Mouse (Mus musculus) urinary bladder, postnatal 4 days (tissue): ENCODE data around the gene Hmgcs1.

Experiments
- DNase-seq, 2 experiments: peaks; one replicate each; pipeline ENCODE4 v3.0.0; 2021 to 2022; ENCODE audit warnings: low spot score in 2 of 2

Hmgcs1 gene

DNA sequence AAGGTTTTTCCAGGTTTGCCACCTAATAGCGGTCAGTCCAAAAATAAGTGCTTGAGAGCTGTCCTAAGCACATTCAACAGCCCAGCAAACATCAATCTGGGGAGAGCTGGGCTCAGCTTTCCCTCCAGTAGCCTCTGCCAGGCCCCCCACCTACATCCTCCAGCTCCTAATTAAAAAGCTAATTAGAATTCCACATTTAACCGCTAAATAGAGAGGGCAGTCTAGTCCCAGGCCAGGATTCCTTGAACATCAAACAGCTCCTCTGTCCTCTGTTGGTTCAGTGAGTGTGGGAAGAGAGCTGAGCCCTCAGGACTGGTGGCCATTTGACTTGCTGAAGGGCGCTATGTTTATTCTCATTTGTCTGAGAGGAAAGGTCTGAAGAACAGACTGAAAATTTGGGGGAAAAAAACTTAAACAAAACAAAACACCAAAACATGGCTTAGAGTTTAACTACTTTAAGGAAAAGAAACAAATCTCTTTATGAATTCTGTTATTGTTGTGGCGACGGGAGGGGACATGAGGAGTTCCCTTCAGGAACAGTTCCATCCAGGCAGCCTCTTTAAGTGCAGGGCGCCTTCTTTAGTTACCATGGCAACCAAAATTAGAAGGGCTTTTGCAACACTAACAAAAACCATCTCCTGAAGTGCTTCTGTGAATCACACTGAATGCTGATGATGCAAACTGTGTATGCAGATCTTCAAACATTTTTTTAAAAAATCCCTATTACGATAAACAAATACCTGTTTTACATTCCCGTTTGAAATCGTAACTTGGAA, 63.9 kb downstream of the Hmgcs1 start:
- DNase-seq = no peak

DNA sequence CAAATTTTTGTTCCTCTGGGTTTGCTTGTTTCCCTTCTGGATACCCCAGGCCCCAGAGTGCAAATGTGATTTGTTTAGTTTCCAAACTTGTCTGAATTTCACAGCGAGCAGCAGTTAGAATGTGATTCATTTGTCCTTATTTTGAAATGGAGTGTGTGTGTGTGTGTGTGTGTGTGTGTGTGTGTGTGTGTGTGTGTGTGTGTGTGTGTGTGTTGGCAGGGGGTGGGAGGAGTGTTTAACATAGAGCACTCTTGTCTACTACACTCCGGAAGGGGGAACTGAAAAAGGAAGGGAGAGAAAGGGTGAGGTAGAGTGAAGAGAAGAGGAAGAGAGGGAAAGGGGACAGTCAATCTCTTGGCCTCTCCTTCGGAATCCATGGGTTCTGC, 64.4 kb downstream of the Hmgcs1 start:
- no peak for DNase-seq

DNA sequence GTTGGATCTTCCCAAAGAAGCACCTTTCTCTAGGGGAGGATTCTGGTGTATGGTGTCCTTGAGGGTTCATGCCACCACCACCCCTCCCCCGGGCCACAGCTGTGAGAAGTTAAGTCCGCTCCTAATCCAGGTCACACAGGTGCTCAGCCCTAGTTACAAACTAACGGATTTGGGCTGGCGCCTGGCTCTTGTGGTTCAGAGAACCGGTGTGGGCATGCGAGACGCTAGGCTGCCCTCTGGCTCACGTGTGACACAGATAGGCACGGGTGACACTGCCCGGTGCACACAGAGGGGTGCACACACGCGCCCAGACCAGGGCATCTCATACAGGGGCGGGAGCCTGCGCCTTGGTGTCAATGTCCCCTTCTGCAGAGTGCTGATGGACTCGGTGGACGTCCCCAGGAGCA, 65.0 kb downstream of the Hmgcs1 start:
- DNase-seq = no peak

DNA sequence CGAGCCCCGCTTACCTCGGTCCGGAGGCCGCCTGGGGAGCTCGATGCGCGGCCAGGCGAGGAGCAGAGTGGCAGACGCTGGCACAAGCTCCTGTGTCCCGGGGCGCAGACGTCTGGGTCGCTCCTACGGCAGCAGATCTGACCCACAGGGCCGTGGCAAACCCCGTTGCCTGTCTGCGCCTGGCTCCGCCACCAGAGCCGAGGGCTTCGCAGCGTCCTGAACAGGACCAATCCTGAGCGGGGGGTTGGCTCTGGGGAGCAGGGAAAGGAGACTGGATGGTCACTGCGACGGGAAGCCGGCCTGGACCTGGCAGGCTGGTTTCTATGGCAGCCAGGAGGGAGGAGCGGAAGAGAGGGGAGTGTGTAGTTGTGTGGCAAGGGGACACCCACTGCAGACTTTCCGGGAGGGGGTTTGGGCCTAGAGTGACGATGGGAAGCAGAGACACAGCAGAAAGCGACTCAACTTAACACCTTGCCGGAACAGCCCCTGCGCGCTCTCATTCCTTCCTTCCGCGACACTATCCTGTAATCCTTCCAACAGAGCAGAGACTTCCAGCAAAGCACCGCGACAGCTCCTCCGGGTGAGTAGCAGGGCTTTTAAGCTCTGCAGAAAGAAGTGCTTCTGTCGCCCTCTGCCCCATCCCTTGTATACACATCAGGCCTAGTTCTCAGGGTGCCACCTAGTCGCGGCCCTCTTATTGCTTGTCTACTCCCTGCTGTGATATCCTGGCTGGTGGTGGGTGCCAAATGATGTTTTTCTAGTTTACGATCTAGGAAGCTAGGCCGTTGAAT, 65.7 kb downstream of the Hmgcs1 start, which contains the start of gene Nim1k:
Nim1k (minus strand) TSS at position 202 of the 791 bp plus-strand sequence.
- peak; percentile 69 to 72 for DNase-seq

DNA sequence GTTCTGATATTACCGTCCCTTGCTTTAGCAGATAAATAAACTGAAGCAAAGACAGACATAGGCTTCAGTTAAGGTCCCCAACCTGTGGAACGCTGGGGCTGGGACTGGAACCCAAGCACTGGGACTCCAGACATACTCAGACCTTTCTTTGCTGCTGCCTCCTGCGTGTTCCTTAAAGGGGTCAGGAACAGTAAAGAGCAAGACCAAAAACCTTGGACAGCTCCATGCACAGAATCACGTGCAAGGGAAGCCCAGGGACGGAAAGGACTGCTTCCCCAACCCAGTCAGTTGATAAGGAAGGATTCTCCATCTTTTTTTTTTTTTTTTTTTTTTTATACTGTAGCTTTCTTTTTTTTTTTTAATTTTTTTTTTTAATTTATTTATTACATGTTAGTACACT, 66.7 kb downstream of the Hmgcs1 start:
- no peak for DNase-seq
